ENCODE assay signal across 22 mouse cellular contexts in the genomic region with DNA sequence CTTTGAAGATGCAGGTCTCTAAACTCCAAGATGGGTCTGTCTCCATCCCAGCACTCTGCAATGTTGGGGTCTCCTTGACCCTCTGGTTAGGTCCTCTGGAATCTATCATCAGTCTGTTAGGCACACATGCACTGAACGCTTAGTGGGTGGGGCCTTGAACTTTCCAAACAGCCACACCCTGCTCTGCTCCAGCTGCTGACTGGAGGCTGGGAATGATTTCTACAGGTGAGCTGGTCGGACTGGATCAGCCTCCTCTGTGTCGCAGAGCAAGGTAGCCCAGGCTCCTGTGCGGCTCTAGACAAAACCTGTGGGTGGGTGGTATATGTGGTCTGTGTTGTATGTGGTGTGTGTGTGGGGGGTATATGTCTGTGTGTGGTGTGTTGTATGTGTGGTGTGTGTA.
"Had no signal": no experiment of that assay in that cellular context is flagged by ENCODE, and none has a peak within 500 bp of the region (broad histone marks: within the 10 kb centered on the region; RNA-seq: fewer than 3 reads in every experiment).

No protein-coding gene starts in this region.

- H3K9me3 ChIP-seq: kidney, embryonic 15.5 days; limb, embryonic 15.5 days; midbrain, embryonic 12.5 days; midbrain, embryonic 15.5 days; neural tube, embryonic 12.5 days; neural tube, embryonic 15.5 days had no signal

- H3K4me2 ChIP-seq: kidney, embryonic 15.5 days; limb, embryonic 15.5 days; liver, embryonic 11.5 days; midbrain, embryonic 12.5 days; midbrain, embryonic 15.5 days; neural tube, embryonic 12.5 days; neural tube, embryonic 15.5 days had no signal

- H3K27ac ChIP-seq: hindbrain, postnatal 0 days; kidney, embryonic 15.5 days; layer of hippocampus, adult 2 months; limb, embryonic 15.5 days; liver, embryonic 14.5 days; macrophage; midbrain, embryonic 12.5 days; midbrain, embryonic 15.5 days; neural tube, embryonic 12.5 days; neural tube, embryonic 15.5 days had no signal

- H3K4me3 ChIP-seq: kidney, embryonic 15.5 days; layer of hippocampus, adult 2 months; limb, embryonic 15.5 days; midbrain, embryonic 12.5 days; midbrain, embryonic 15.5 days; neural tube, embryonic 12.5 days; neural tube, embryonic 15.5 days had no signal

- H3K9ac ChIP-seq: kidney, embryonic 15.5 days; limb, embryonic 15.5 days; liver, embryonic 14.5 days; liver, postnatal 0 days; midbrain, embryonic 12.5 days; midbrain, embryonic 15.5 days; neural tube, embryonic 12.5 days; neural tube, embryonic 15.5 days had no signal

- DNase-seq: kidney, adult 11 months; kidney, adult 8-10 months; kidney, postnatal 10 days; kidney, postnatal 4 days; layer of hippocampus, adult 9-11 months; liver, postnatal 0 days; right cerebral cortex, adult 18-20 months; right cerebral cortex, postnatal 14 days; right cerebral cortex, postnatal 4 days; thymus, postnatal 25 days had no signal

- ATAC-seq: hindbrain, postnatal 0 days; inflammation-experienced regulatory T-cells, adult 6 months; liver, postnatal 0 days; midbrain, embryonic 15.5 days had no signal

- H3K27me3 ChIP-seq: kidney, embryonic 15.5 days; limb, embryonic 15.5 days; midbrain, embryonic 12.5 days; midbrain, embryonic 15.5 days; neural tube, embryonic 12.5 days; neural tube, embryonic 15.5 days had no signal
